Mouse (Mus musculus) monocyte, adult 5-6 weeks (primary cell): ENCODE data around the gene Rdh16f1. TPM values are rescaled to one million over a fixed set of nuclear protein-coding genes. Genes with fewer than 3 reads are reported as not detected.
A peak's percentile ranks its signal among the peaks of the same experiment; 100 is the strongest.

Source experiments
- ATAC-seq: fragments of 153-309, 156-312 bp; replicated peaks from 2 replicates; pipeline ENCODE4 v1.8.0; 2017; ENCODE audit warnings: mild to moderate bottlenecking; ENCODE audit not compliant: low TSS enrichment, insufficient number of reproducible peaks, severe bottlenecking, poor library complexity, low FRiP score
- total RNA-seq: library from RNA; stranded (forward); fragments of 200-1000, 200-491, 200-594 nt; gene quantifications from 3 replicates; pipeline ENCODE4 v1.2.3, GENCODE M21; 2017

Rdh16f1 gene
- not detected in 3 replicates for total RNA-seq

DNA sequence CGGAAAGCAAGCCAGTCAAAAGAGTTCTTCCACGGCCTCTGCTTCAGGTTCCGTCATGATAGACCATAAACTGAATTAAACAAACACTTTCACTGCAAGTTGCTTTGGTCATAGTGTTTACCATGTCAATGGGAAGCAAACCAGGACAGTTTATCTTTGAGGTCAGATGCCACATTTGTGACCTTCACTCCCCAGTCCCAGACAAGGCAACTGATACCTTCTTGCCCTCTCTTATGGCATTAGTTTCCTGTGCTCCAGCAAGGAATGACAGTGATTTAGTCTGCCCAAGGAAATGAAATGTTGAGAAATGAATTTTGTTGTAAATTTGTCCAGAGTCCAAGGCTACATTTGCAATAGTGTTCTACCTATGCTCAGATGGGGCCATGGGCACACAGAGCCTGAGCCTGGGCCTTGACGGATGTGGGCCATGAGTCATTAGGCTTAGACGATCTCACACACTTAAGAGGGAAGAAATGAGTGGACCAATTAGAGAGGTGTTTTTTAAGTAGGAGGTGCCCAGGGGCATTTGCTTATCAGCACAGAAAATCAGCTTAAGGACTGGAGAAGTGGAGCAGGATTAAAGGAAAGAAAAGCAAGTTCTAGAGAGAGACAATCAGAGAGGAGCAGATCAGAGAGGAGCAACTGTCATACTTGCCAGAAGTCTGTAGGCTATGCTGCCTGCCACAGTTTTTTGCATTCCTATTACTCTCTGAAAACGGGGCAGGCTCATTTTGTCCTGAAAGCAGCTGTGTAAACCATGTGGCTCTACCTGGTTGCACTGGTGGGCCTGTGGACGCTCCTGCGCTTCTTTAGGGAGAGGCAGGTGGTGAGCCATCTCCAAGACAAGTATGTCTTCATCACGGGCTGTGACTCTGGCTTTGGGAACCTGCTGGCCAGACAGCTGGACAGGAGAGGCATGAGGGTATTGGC, at the start of gene Rdh16f1, which contains the start of gene Rdh1:
Rdh16f1 (plus strand) TSS at position 607 of the 930 bp plus-strand sequence.
Rdh1 (plus strand) TSS at position 541 of the 930 bp plus-strand sequence.
- ATAC-seq: no peak

DNA sequence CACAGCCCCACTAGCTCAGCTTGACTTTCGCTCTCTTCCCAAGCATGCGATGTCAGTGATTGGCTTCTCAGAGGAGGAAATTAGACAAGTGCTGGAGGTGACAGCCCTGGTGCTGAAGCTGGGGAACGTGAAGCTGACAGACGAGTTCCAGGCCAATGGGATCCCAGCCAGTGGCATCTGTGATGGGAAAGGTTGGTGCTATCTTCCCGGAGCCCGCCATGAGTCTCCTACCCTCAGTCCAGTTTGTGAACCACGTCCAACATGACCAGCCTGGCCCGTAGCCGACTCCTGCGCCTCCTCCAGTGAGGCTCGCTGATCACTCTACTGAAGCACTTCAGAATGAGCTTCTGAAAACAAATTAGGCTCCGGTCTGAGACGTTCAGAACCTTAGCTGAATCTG, 49.3 kb upstream of the Rdh16f1 start:
- no peak for ATAC-seq

- ATAC-seq: no peak
Observed at GRCm38 (mm10) chr10:127712736-127713135, 46.9 kb upstream of the Rdh16f1 start.

DNA sequence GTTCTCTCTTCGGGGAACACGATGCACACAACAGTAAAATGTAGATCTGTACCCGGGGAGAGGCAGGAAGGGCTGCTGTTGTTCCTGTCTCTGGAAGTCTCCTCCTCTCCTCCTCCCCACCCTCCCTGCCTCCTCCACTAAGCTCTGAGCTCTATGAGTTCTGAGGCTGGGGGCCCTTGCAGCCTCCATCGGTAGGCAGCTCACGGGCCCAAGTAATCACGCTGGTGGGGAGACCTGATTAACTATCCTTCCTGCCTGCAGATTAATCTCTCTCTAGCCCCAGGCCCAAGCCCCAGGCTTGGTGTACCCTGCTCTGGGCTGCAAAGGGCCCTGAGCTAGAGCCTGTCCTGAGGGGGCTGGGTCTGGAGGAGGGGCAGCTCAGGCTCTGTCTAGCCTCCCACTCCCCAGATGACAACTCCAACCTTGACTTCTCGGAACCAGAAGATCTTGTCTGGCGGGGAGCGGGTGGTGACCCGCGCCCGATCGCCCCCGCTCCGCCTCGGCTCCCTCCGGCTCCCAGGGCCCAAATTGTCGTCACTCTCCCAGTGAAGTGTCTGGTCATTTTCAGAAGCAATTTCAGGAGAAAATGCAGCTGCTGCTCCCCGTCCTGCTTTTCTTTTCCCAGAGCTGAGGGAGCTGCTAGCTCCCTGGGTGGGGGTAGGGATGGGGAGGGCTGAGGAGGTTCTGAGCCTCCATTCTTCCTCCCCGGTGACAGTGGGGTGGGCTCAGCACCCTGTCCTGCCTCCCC, 37.7 kb upstream of the Rdh16f1 start:
- ATAC-seq: no peak

DNA sequence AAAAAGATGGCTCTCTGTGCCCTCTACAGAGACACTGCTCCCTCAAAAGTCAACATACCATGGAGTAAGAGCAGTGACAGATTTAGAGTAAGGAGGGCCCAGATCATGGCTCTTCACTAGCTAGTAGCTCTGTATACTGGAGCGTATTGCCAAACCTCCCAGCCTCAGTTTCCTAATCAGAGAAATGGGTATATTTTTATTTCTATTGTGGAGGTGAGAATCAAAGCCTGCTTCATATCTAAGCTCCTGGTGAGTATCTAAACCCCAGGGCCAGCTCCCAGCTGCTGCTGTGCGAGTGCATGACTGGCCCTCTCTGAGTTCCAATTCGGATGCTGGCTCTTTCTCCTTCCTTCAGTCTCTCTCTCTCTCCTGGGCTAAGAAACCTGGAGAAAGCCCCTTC, 35.4 kb upstream of the Rdh16f1 start, which contains the start of gene Tac2:
Tac2 (plus strand) TSS at position 301 of the 400 bp plus-strand sequence.
- no peak for ATAC-seq

DNA sequence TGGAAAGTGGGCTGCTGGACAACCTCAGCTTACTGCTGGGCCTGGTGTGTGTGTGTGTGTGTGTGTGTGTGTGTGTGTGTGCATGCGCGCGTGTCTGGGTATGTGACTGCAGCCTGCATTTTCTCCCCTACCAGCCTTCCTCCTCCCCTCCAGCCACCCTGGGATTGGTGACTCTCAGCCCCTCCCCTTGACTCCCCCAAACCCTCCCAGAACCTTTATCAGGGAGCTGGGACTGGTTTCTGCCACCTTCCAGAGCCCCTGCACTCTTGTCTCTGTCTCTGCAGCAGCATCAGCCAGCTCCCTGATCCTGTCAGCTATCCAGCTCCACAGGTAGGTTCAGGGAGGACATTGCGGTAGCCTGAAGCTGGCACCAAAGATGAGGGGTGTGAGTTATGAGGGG, 34.5 kb upstream of the Rdh16f1 start:
- no peak for ATAC-seq

DNA sequence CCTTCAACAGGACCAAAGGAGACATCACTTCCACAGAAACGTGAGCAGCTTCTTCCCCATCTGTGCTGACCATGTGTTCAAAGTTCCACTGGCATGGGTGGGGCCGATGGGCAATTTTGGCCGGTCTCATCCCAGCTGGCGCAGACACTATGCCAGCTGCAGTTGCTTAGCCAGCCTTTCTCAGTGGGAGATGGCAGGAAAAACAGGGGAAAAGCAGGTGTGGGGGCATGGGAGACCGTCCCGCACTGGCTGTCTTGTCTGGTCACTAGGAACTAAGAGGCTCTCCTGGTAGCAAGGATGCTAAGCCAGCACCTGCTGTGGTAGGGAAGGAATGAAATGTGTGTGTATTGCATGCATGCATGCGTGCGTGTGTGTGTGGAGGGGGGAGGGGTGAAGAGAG, 31.1 kb upstream of the Rdh16f1 start:
- ATAC-seq: no peak

GRCm38 (mm10) chr10:127730285-127730932, 29.2 kb upstream of the Rdh16f1 start:
- no peak for ATAC-seq

- no peak for ATAC-seq
Observed at GRCm38 (mm10) chr10:127730933-127731310, 28.7 kb upstream of the Rdh16f1 start.

DNA sequence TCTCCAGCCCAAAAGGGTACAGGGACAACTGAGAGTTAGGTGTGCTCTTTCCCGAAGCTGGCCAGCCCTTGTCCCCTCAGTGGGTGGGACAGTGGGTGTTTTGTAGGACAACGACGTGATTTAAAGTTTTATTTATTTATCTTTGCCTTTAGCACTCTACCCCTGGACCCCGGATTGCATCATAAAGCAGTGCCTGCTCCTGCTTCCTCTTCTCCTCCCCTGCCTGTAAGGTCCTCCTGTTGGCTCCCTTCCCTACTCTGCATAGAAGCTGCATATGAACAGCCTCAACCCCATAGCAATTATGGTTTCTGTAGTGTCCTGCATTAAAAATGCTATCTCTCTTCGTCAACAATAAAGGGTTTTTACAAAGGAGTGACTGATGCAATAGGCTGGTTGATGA, 28.2 kb upstream of the Rdh16f1 start:
- ATAC-seq: peak; percentile 37; the same call in 1 of the 2 replicates

DNA sequence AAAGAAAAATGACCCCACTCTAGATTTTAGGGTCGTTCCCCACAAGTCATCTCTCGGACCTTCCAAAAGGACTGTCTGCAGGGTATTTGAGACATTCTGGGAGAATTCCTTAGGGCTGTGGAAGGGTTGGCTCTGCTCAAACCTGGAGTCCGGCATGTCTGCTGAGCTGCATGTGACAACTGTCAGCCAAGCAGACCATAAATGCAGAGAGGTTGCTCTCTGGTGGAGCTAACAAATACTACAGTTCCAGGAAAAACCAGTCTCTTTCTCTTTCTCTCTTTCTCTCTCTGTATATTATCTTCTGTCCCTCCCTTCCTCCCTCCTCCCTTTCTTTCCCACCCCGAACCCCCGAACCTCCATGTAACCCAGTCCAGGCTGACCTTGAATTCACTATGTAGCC, 25.2 kb upstream of the Rdh16f1 start:
- ATAC-seq: no peak

DNA sequence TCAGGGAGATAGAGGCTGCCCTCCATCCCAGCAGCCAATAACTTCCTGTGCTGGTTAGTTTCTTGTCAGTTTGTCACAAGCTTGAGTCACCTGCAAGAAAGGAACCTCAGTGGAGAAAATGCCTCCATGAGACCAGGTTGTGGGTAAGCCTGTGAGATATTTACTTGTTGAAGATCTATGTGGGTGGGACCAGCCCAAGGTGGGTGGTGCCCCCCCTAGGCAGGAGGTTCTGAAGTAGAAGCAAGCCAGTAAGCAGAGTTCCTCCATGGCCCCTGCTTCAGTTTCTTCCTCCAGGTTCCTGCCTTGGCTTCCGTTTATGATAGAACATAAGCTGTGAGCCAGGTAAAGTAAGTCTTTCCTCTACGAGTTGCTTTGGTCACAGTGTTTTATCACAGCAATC, 23.3 kb upstream of the Rdh16f1 start:
- 0 out of 2 replicates have a peak, but pooled peaks have one; percentile 2 for ATAC-seq

DNA sequence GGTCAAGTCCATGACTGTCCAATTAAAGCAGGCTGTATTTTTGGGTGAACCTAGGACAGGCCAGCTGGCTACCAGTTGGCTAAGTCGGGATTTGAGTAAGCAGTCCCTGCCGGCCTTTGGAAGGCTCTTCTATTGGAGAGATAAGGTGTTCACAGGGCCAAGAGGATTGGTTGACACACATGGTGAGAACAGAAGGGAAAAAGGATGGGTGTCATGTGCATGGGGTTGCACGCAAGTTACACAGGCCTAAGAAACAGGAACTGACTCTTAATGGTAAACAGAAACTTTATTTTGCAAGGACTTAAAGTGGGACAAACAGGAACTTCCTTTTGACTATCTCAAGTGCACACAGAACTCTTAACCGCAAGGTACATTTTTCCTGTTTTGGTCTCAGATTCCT, 22.7 kb upstream of the Rdh16f1 start:
- ATAC-seq: peak; percentile 63

DNA sequence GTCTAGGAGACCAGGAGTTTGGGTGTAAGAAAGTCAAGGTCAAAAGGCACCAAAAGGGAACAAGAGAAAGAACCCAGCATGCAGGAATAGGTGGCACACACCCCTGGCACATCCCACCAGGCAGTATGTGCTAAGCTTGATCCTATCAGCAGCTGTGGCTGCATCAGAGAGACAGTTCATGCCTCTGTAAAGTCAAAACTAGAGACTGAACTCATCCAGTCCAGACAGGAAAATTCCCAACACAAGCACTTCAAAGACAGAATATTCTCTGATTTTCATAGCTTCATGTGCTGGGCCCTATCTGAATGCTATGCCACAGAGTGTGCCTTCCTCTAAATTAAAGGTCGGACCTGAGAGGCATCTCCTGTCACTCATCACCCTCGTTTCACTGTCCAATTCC, 22.0 kb upstream of the Rdh16f1 start:
- no peak for ATAC-seq

DNA sequence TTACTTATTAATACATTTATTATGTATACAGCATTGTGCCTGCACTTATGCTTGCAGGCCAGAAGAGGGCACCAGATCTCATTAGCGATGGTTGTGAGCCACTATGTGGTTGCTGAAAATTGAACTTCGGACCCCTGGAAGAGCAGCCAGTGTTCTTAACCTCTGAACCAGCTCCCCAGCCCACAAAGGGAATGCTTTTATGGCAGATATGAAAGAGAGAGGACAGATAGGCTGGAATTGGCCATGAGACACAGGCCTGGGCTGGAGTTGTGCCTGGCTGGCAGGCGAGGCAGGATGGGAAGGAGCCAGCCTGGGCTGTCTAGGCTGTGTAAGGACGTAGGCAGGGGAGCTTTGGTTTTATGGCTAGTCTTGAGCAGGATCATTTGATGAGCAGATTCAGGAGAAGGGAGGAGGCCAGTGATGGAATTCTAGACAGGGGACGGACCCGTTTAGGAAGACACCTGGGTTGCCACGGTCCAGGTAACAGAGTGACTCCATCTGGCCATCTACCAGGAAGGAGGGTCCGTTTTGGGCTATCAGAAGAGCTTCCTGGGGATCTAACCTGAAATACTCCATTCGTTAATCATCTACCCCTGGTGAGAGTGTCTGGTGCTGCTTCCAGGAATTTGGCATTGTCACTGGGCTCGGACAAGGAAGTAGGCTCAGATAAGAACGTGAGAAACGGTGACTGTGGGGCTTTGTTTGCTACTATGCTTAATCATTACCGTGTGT, 21.3 kb upstream of the Rdh16f1 start:
- no peak for ATAC-seq

GRCm38 (mm10) chr10:127739083-127739660, 20.4 kb upstream of the Rdh16f1 start, which contains the start of gene Zbtb39:
TSS of gene Zbtb39 (plus strand) at chr10:127739538.
- no peak for ATAC-seq

GRCm38 (mm10) chr10:127739661-127740161, 19.9 kb upstream of the Rdh16f1 start:
- ATAC-seq: no peak

- no peak for ATAC-seq
Observed at GRCm38 (mm10) chr10:127744661-127745060, 14.9 kb upstream of the Rdh16f1 start.
